Mouse (Mus musculus): ENCODE data around the gene Gpatch2l.

- no peak for TF ChIP-seq MAFK (IDR thresholded peaks at IDR 0.05; ENCODE audit: insufficient read depth, low read depth, low read length)
- TF ChIP-seq HCFC1 (IDR thresholded peaks at IDR 0.05; ENCODE audit: borderline replicate concordance, insufficient read depth, low read length), result no peak
- no peak for TF ChIP-seq ZC3H11A (IDR thresholded peaks at IDR 0.05; ENCODE audit: borderline replicate concordance, low read depth, low read length)
These were observed 68.2 kb downstream of the Gpatch2l start for GRCm38 (mm10) chr12:86309902-86310301.

Data from ES-E14 (cell line).